Comparison of ENCODE assay signal across 9 mouse cellular contexts in the genomic region with DNA sequence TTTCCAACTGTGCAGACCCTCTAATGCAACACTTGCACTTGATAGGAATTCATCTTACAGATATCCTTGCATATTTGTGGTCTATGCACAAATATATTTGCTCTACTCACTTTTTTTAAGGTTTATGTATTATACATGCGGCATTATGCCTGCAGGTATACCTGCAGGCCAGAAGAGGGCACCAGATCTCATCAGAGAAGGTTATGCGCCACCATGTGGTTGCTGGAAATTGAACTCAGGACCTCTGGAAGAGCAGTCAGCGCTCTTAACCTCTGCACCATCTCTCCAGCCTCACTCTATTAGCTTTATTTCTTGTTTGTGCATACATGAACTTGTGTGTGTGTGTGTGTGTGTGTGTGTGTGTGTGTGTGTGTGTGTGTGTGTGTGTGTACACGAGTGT. TPM values are rescaled to one million over a fixed set of nuclear protein-coding genes. Genes with fewer than 3 reads are reported as not detected.
DNase-seq lines count a peak whose midpoint lies in the region; ATAC-seq lines count a peak whose summit lies in the region.
"Had no signal": no experiment of that assay in that cellular context is flagged by ENCODE, and none has a peak within 500 bp of the region (broad histone marks: within the 10 kb centered on the region; RNA-seq: fewer than 3 reads in every experiment).

No protein-coding gene starts in this region.

- H3K9me3 ChIP-seq in forebrain, embryonic 14.5 days (replicated peaks; ENCODE audit: control insufficient read depth, low read length): no peaks in the 10 kb centered on the region
- no peaks in the 10 kb centered on the region for H3K9me3 ChIP-seq in forebrain, embryonic 12.5 days
- H3K9me3 ChIP-seq in embryonic facial prominence, embryonic 10.5 days: no peaks in the 10 kb centered on the region
- H3K9me3 ChIP-seq: liver, embryonic 15.5 days had no signal

- no peak for ATAC-seq in forebrain, embryonic 14.5 days
- no peak for ATAC-seq in forebrain, embryonic 12.5 days (ENCODE audit: low FRiP score)
- peak; percentile 77 for ATAC-seq in megakaryocyte progenitor cell, adult 5-6 weeks (replicated peaks; ENCODE audit: poor library complexity)

- H3K36me3 ChIP-seq in forebrain, embryonic 14.5 days (ENCODE audit: control insufficient read depth, insufficient read depth, low read length): no peaks in the 10 kb centered on the region
- H3K36me3 ChIP-seq in forebrain, embryonic 12.5 days (replicated peaks): no peaks in the 10 kb centered on the region
- H3K36me3 ChIP-seq in embryonic facial prominence, embryonic 10.5 days (replicated peaks): no peaks in the 10 kb centered on the region
- H3K36me3 ChIP-seq: liver, embryonic 15.5 days had no signal

- H3K4me3 ChIP-seq in forebrain, embryonic 14.5 days (ENCODE audit: low read depth, low read length): no peak overlapping the region
- H3K4me3 ChIP-seq in forebrain, embryonic 12.5 days (replicated peaks): no peak overlapping the region
- no peak overlapping the region for H3K4me3 ChIP-seq in embryonic facial prominence, embryonic 10.5 days
- H3K4me3 ChIP-seq: liver, embryonic 15.5 days had no signal

- no peak overlapping the region for H3K9ac ChIP-seq in forebrain, embryonic 14.5 days (ENCODE audit: low read length)
- H3K9ac ChIP-seq in forebrain, embryonic 12.5 days: no peak overlapping the region
- H3K9ac ChIP-seq: liver, embryonic 15.5 days had no signal

- no peak overlapping the region for H3K27ac ChIP-seq in forebrain, embryonic 14.5 days (ENCODE audit: low read depth, low read length)
- H3K27ac ChIP-seq in forebrain, embryonic 12.5 days: no peak overlapping the region
- H3K27ac ChIP-seq in embryonic facial prominence, embryonic 10.5 days (replicated peaks): no peak overlapping the region
- H3K27ac ChIP-seq: liver, embryonic 15.5 days had no signal

- no peaks in the 10 kb centered on the region for H3K4me1 ChIP-seq in forebrain, embryonic 14.5 days (ENCODE audit: control insufficient read depth, insufficient read depth, low read length)
- H3K4me1 ChIP-seq in forebrain, embryonic 12.5 days: no peaks in the 10 kb centered on the region
- H3K4me1 ChIP-seq in embryonic facial prominence, embryonic 10.5 days: no peaks in the 10 kb centered on the region
- H3K4me1 ChIP-seq: liver, embryonic 15.5 days had no signal

- no peaks in the 10 kb centered on the region for H3K27me3 ChIP-seq in forebrain, embryonic 14.5 days (replicated peaks; ENCODE audit: control insufficient read depth, insufficient read depth, low read length)
- no peaks in the 10 kb centered on the region for H3K27me3 ChIP-seq in forebrain, embryonic 12.5 days
- no peaks in the 10 kb centered on the region for H3K27me3 ChIP-seq in embryonic facial prominence, embryonic 10.5 days (replicated peaks; ENCODE audit: low read depth, poor library complexity, severe bottlenecking)

- WGBS in forebrain, embryonic 14.5 days: 35% methylated on average over 4 of the region's 4 CpGs
- 29% methylated on average over 4 of the region's 4 CpGs for WGBS in forebrain, embryonic 12.5 days
- WGBS in embryonic facial prominence, embryonic 10.5 days: 20% methylated on average over 4 of the region's 4 CpGs

- peak; percentile 47 for DNase-seq in forebrain, embryonic 14.5 days (ENCODE audit: low spot score)
- peak; percentile 46 for DNase-seq in right cerebral cortex, postnatal 14 days
- no peak for DNase-seq in right cerebral cortex, adult 2 months (ENCODE audit: low spot score in 2 of 2)
- DNase-seq in embryonic facial prominence, embryonic 10.5 days (ENCODE audit: low spot score): peak; percentile 39
- no peak for DNase-seq in yolk sac, embryonic 10.5 days (ENCODE audit: low spot score)
- no peak for DNase-seq in layer of hippocampus, postnatal 36 days

- H3K4me2 ChIP-seq in forebrain, embryonic 14.5 days (ENCODE audit: low read length): no peak overlapping the region
- no peak overlapping the region for H3K4me2 ChIP-seq in forebrain, embryonic 12.5 days
- H3K4me2 ChIP-seq: liver, embryonic 15.5 days had no signal

RNA-seq across cellular contexts. Expression of a gene that starts 9.9 kb away (rescaled TPM):
- polyA plus RNA-seq in forebrain, embryonic 14.5 days (2014; fragmentation: Nextera tagmentation; extraction: Ambion mirVana): 15.3 and 18.7 TPM in 2 replicates
- 35.4 and 36.4 TPM in 2 replicates for polyA plus RNA-seq in forebrain, embryonic 12.5 days (2016; fragmentation: Nextera tagmentation; extraction: Ambion mirVana)
- polyA plus RNA-seq in embryonic facial prominence, embryonic 10.5 days (2016; fragmentation: Nextera tagmentation; extraction: Ambion mirVana): 55.2 and 58.8 TPM in 2 replicates
- total RNA-seq in megakaryocyte progenitor cell, adult 5-6 weeks (2015): 59.2 and 74.4 TPM in 2 replicates
- 35.1 and 40.5 TPM in 2 replicates for total RNA-seq in megakaryocyte progenitor cell, adult 5-6 weeks (2017)
- 10 to 100 TPM; 10.6 to 12.0 TPM for total RNA-seq in layer of hippocampus, postnatal 36 days (2021)

RNA-seq across cellular contexts. Expression of a gene that starts 29.3 kb away (rescaled TPM):
- 7.5 and 7.9 TPM in 2 replicates for polyA plus RNA-seq in forebrain, embryonic 14.5 days (2014; fragmentation: Nextera tagmentation; extraction: Ambion mirVana)
- polyA plus RNA-seq in forebrain, embryonic 12.5 days (2016; fragmentation: Nextera tagmentation; extraction: Ambion mirVana): 4.3 and 5.2 TPM in 2 replicates
- polyA plus RNA-seq in embryonic facial prominence, embryonic 10.5 days (2016; fragmentation: Nextera tagmentation; extraction: Ambion mirVana): 4.0 and 4.6 TPM in 2 replicates
- total RNA-seq in megakaryocyte progenitor cell, adult 5-6 weeks (2015): 1.0 and 1.6 TPM in 2 replicates
- 0.54 and 1.1 TPM in 2 replicates for total RNA-seq in megakaryocyte progenitor cell, adult 5-6 weeks (2017)
- 10 to 100 TPM; 13.8 to 15.6 TPM for total RNA-seq in layer of hippocampus, postnatal 36 days (2021)

RNA-seq across cellular contexts. Expression of a gene that starts 29.6 kb away (rescaled TPM):
- 4.0 and 4.1 TPM in 2 replicates for polyA plus RNA-seq in forebrain, embryonic 14.5 days (2014; fragmentation: Nextera tagmentation; extraction: Ambion mirVana)
- 3.0 and 3.3 TPM in 2 replicates for polyA plus RNA-seq in forebrain, embryonic 12.5 days (2016; fragmentation: Nextera tagmentation; extraction: Ambion mirVana)
- 1.8 TPM in 2 replicates for polyA plus RNA-seq in embryonic facial prominence, embryonic 10.5 days (2016; fragmentation: Nextera tagmentation; extraction: Ambion mirVana)
- 0.05 and 0.10 TPM in 2 replicates for total RNA-seq in megakaryocyte progenitor cell, adult 5-6 weeks (2015)
- 0.20 TPM in 1 of 2 replicates, not detected in the other for total RNA-seq in megakaryocyte progenitor cell, adult 5-6 weeks (2017)
- total RNA-seq in layer of hippocampus, postnatal 36 days (2021): 10 to 100 TPM; 12.9 to 14.1 TPM

RNA-seq across cellular contexts. Expression of a gene that starts 38.3 kb away (rescaled TPM):
- 473 and 569 TPM in 2 replicates for polyA plus RNA-seq in forebrain, embryonic 14.5 days (2014; fragmentation: Nextera tagmentation; extraction: Ambion mirVana)
- polyA plus RNA-seq in forebrain, embryonic 12.5 days (2016; fragmentation: Nextera tagmentation; extraction: Ambion mirVana): 392 and 393 TPM in 2 replicates
- 304 and 310 TPM in 2 replicates for polyA plus RNA-seq in embryonic facial prominence, embryonic 10.5 days (2016; fragmentation: Nextera tagmentation; extraction: Ambion mirVana)
- total RNA-seq in megakaryocyte progenitor cell, adult 5-6 weeks (2015): 173 and 202 TPM in 2 replicates
- total RNA-seq in megakaryocyte progenitor cell, adult 5-6 weeks (2017): 307 and 320 TPM in 2 replicates
- 100 to 1,000 TPM; 221 to 238 TPM for total RNA-seq in layer of hippocampus, postnatal 36 days (2021)

RNA-seq across cellular contexts. Expression of a gene that starts 56.1 kb away (rescaled TPM):
- 3.2 and 3.7 TPM in 2 replicates for polyA plus RNA-seq in forebrain, embryonic 14.5 days (2014; fragmentation: Nextera tagmentation; extraction: Ambion mirVana)
- 0.34 and 0.50 TPM in 2 replicates for polyA plus RNA-seq in forebrain, embryonic 12.5 days (2016; fragmentation: Nextera tagmentation; extraction: Ambion mirVana)
- 0.26 and 0.45 TPM in 2 replicates for polyA plus RNA-seq in embryonic facial prominence, embryonic 10.5 days (2016; fragmentation: Nextera tagmentation; extraction: Ambion mirVana)
- total RNA-seq in megakaryocyte progenitor cell, adult 5-6 weeks (2015): not detected in 2 replicates
- not detected in 2 replicates for total RNA-seq in megakaryocyte progenitor cell, adult 5-6 weeks (2017)
- total RNA-seq in layer of hippocampus, postnatal 36 days (2021): 10 to 100 TPM; 36.2 to 45.8 TPM

Comparison
In these comparisons a context has a peak if more than half of its experiments do, and no peak if none do; other contexts are left out.
1. DNase-seq: peak in forebrain, embryonic 14.5 days (single experiment), right cerebral cortex, postnatal 14 days (single experiment) and embryonic facial prominence, embryonic 10.5 days (single experiment); none in right cerebral cortex, adult 2 months (0 of 2), yolk sac, embryonic 10.5 days (single experiment) and layer of hippocampus, postnatal 36 days (0 of 2).